Mouse (Mus musculus) liver, adult 2 months (tissue): ENCODE data around the gene Cdh1. TPM values are rescaled to one million over a fixed set of nuclear protein-coding genes. Genes with fewer than 3 reads are reported as not detected.

ENCODE experiments used
- DNase-seq: peaks from one replicate; pipeline ENCODE4 v3.0.0-alpha.2; 2011; ENCODE audit warnings: low read depth, low spot score; ENCODE audit errors: extremely low read depth
- H3K27ac ChIP-seq: fragments of 200-500 bp; replicated peaks from 2 replicates; pipeline ENCODE4 v1.5.1; 2012; ENCODE audit warnings: low read depth, mild to moderate bottlenecking, control low read depth, inconsistent platforms, low read length; ENCODE audit not compliant: insufficient read depth
- H3K27me3 ChIP-seq: fragments of 200-500 bp; 2 replicates; pipeline ENCODE4 v1.6.1; 2012; ENCODE audit warnings: mild to moderate bottlenecking, moderate library complexity, low read length, inconsistent platforms; ENCODE audit not compliant: control insufficient read depth, insufficient read depth
- H3K36me3 ChIP-seq: fragments of 200-500 bp; 2 replicates; pipeline ENCODE4 v1.6.1; 2012; ENCODE audit warnings: low read length, inconsistent platforms; ENCODE audit not compliant: control insufficient read depth, insufficient read depth
- H3K4me1 ChIP-seq: fragments of 200-500 bp; 2 replicates; pipeline ENCODE4 v1.6.1; 2011; ENCODE audit warnings: low read length; ENCODE audit not compliant: control insufficient read depth, insufficient read depth
- H3K4me3 ChIP-seq: fragments of 200-500 bp; 2 replicates; pipeline ENCODE4 v1.5.1; 2011; ENCODE audit warnings: low read depth, mild to moderate bottlenecking, control low read depth, low read length, moderate library complexity; ENCODE audit not compliant: insufficient read depth
- H3K79me2 ChIP-seq: fragments of 200-500 bp; 2 replicates; pipeline ENCODE4 v1.6.1; 2012; ENCODE audit warnings: inconsistent platforms, mild to moderate bottlenecking, low read length, moderate library complexity; ENCODE audit not compliant: control insufficient read depth, insufficient read depth
- H3K9ac ChIP-seq: fragments of 200-500 bp; 2 replicates; pipeline ENCODE4 v1.6.1; 2012; ENCODE audit warnings: low read depth, mild to moderate bottlenecking, control low read depth, inconsistent platforms, low read length
- CTCF ChIP-seq: fragments of 200-500 bp; IDR thresholded peaks from 2 replicates; pipeline ENCODE4 v1.5.1; 2011; ENCODE audit warnings: low read depth, low read length, control low read depth
- POLR2A ChIP-seq: fragments of 200-500 bp; IDR thresholded peaks from 2 replicates; pipeline ENCODE4 v1.6.1; 2011; ENCODE audit warnings: low read length, control low read depth; ENCODE audit not compliant: insufficient read depth; ENCODE audit errors: extremely low read depth
- WGBS: fragments of 180-500 bp; shearing (Covaris S2); methylation state at CpG from one replicate; pipeline ENCODE4 v1.1.7; 2018; 5-methylcytosine and 5-hydroxymethylcytosine counted together
- polyA plus RNA-seq: library from polyadenylated mRNA; depleted of rRNA; stranded (reverse); fragments of >200 nt; gene quantifications from 2 replicates; pipeline ENCODE4 v1.2.3, GENCODE M21; 2012
- total RNA-seq: library from RNA; depleted of rRNA; stranded (reverse); fragments of >200 nt; gene quantifications from 2 replicates; pipeline ENCODE4 v1.2.3, GENCODE M21; 2014

The Cdh1 gene
- total and polyA plus RNA-seq, 2 experiments, result 17.5 to 19.8 TPM

DNA sequence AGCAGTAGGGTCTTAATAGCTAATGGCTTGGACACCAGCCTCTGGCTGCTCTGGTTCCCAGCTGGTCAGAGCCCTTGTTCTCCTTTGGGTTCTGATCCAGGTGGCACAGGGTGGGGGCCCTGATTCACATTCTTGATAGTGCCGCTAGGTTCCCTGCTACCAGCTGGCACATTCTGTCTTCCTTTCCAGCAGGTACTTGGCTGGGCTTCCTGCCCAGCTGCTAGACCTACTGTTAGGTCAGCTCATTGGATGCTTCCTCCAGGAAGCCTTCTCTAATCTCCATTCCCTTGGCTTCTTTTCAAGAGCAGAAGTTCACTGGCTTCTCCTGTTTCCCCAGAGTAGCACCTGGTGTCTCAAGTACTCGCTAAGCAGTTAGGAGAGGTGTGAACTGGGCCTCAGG is 17.3 kb downstream of the Cdh1 start:
- no peak for TF ChIP-seq POLR2A
- Histone ChIP-seq H3K4me1 (peaks cover 12% of the 10 kb centered on the region; the same call in 1 of the 2 replicates), H3K9ac (no peak overlapping the region; the same call in 1 of the 2 replicates), H3K27ac (peak overlapping the region; percentile 81), H3K27me3 (no peaks in the 10 kb centered on the region), H3K36me3 (no peaks in the 10 kb centered on the region), H3K79me2 (peaks cover 6% of the 10 kb centered on the region; the same call in 1 of the 2 replicates), H3K4me3 (no peak overlapping the region)
- DNase-seq, result peak; percentile 30
- WGBS, result 26% methylated on average over 2 of the region's 2 CpGs

DNA sequence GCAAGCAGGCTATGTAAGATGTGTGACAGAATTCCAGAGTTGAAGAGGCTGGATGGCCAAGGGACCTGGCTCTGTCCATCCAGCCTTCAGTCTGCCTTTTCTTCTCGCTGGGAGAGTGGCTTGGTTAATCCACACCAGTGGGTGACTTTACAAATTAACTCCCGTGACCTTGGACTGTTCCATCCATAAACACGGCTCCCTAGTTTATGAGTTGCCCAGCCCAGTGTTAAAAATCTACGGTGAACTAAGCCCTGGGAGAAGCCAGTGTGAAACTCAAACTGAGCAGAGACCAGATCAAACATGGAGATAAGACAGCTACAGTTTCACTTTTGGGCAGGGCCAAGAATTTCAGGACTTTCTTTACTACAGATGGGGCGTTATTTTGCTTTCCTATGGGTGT is 19.9 kb downstream of the Cdh1 start:
- Histone ChIP-seq H3K4me3 (no peak overlapping the region), H3K79me2 (peaks cover 6% of the 10 kb centered on the region; the same call in 1 of the 2 replicates), H3K27me3 (no peaks in the 10 kb centered on the region), H3K9ac (peak overlapping the region; percentile 2; the same call in 1 of the 2 replicates), H3K27ac (peak overlapping the region; percentile 58), H3K4me1 (peaks cover 12% of the 10 kb centered on the region; the same call in 1 of the 2 replicates), H3K36me3 (no peaks in the 10 kb centered on the region)
- no peak for TF ChIP-seq POLR2A
- TF ChIP-seq CTCF, result no peak
- peak; percentile 65 for DNase-seq
- WGBS, result 18% methylated on average over 5 of the region's 5 CpGs

DNA sequence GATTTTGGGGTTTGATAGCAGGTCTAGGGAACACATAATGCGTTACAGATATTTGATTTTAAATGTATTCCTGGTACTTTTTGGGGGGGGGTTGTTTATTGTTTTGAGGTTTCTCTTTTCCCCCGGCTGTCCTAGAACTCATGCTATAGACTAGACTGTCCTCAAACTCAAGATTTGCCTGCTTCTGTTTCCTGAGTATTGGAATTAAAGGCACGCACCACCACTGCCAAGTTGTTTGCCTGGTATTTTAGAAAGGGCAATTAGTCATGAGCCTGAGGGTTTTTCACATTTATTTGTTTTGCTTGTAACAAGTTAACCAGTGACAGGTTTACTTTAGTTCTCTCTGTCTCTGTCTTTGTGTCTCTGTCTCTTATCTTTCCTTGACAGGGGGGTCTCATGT is 20.3 kb downstream of the Cdh1 start:
- WGBS, result 34% methylated on average over 3 of the region's 3 CpGs
- no peak overlapping the region for H3K4me3 ChIP-seq
- peaks cover 12% of the 10 kb centered on the region; the same call in 1 of the 2 replicates for H3K4me1 ChIP-seq
- no peak for DNase-seq
- H3K9ac ChIP-seq, result no peak overlapping the region
- no peaks in the 10 kb centered on the region for H3K36me3 ChIP-seq
- TF ChIP-seq CTCF, result no peak
- TF ChIP-seq POLR2A, result no peak
- no peaks in the 10 kb centered on the region for H3K27me3 ChIP-seq
- peak overlapping the region; percentile 33; the same call in 1 of the 2 replicates for H3K27ac ChIP-seq
- peaks cover 6% of the 10 kb centered on the region; the same call in 1 of the 2 replicates for H3K79me2 ChIP-seq

DNA sequence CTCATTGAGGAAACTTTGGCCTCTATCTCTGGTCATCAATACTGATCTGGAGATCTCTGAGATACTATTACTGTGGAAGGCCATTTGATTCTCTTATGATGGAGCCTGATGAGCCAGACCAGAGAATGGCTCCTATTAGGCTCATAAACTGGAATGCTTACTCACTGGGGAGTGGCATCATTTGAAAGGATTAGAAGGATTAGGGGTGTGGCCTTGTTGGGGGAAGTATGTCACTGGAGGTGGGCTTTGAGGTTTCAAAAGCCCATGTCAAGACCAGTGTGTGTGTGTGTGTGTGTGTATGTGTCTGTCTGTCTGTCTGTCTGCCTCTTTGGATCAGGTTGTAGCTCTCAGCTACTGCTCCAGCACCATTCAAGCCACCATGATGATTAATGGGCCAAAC is 20.8 kb downstream of the Cdh1 start:
- no peak overlapping the region for H3K4me3 ChIP-seq
- H3K36me3 ChIP-seq, result no peaks in the 10 kb centered on the region
- peaks cover 12% of the 10 kb centered on the region; the same call in 1 of the 2 replicates for H3K4me1 ChIP-seq
- no peak overlapping the region for H3K9ac ChIP-seq
- no peak for TF ChIP-seq CTCF
- no peak for TF ChIP-seq POLR2A
- no peak for DNase-seq
- H3K27me3 ChIP-seq, result no peaks in the 10 kb centered on the region
- H3K27ac ChIP-seq, result peak overlapping the region; percentile 24; the same call in 1 of the 2 replicates
- H3K79me2 ChIP-seq, result peaks cover 6% of the 10 kb centered on the region; the same call in 1 of the 2 replicates

DNA sequence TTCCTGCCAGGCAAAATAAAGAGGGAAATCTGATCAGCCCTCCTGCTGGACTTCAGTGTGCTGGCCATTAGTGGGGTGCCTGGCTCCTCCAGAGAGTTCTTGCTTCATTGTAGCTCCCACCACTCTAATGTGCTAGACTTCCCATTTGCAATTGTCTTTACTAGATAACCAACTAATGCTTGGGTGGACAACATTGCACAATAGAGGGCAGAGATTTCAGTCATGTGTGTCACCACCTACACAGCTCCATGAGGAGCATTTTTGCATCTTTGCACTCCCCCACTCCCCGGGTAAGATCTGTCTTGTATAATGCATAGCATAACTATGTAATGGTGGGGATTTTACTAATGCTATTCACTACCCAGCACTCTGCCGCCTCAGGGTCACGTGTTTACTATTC is 21.6 kb downstream of the Cdh1 start:
- H3K27me3 ChIP-seq, result no peaks in the 10 kb centered on the region
- peaks cover 6% of the 10 kb centered on the region; the same call in 1 of the 2 replicates for H3K79me2 ChIP-seq
- no peaks in the 10 kb centered on the region for H3K36me3 ChIP-seq
- no peak overlapping the region for H3K27ac ChIP-seq
- no peak overlapping the region for H3K9ac ChIP-seq
- DNase-seq, result no peak
- no peak for TF ChIP-seq POLR2A
- no peak for TF ChIP-seq CTCF
- H3K4me1 ChIP-seq, result peaks cover 12% of the 10 kb centered on the region; the same call in 1 of the 2 replicates
- H3K4me3 ChIP-seq, result no peak overlapping the region
- WGBS, result 58% methylated on average over 3 of the region's 3 CpGs

DNA sequence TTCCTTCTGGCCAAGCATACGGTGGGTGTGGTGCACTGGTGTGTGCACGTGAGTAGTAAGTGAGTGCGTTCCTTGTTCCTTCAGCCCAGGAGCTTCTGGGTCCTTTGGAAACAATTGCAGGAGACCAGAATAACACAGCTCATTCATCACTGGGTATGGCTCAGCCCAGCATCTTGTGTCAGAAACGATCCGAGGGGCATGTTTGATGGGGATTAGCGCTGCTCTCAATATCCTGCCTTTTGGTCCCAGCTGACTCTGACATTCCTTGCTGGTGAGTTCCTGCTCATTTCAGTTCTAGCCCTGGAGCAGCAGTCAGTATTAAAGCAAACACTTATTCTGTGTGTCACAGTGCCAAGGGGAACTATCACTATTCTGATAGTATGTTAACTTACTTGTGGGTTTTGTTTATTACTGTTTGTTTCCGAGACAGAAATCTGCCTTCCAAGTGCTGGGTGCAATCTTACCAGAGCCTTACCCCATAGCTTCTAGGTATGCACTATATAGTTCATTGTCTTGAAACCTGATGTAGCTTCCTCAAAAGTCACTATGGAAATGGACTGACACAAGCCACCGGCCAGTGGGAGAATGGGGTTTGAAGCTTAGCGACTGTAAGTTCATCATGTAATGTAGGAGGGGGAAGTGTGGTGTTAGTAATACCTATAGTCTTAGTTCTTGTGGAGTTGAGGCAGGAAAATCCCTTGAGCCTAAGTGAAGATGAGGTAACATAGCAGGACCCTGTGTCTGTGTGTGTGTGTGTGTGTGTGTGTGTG is 23.1 kb downstream of the Cdh1 start:
- peaks cover 10% of the 10 kb centered on the region; the same call in 1 of the 2 replicates for H3K4me1 ChIP-seq
- WGBS, result 83% methylated on average over 9 of the region's 9 CpGs
- no peak overlapping the region for H3K4me3 ChIP-seq
- peaks cover 6% of the 10 kb centered on the region; the same call in 1 of the 2 replicates for H3K79me2 ChIP-seq
- TF ChIP-seq POLR2A (no peak), CTCF (no peak)
- no peak overlapping the region for H3K27ac ChIP-seq
- DNase-seq, result no peak
- H3K27me3 ChIP-seq, result no peaks in the 10 kb centered on the region
- no peak overlapping the region for H3K9ac ChIP-seq
- H3K36me3 ChIP-seq, result no peaks in the 10 kb centered on the region
